Mouse (Mus musculus): ENCODE results near the gene Coro2b.
"Not testable (repeated sequence)": the region's sequence is repeated elsewhere in the genome, so short reads cannot be mapped to it uniquely, and the experiment has no call there.

Gene Coro2b

GRCm38 (mm10) chr9:62474206-62474605 is 62.6 kb downstream of the Coro2b start:
- DNase-seq (ENCODE audit: low spot score in 2 of 2): no peak

DNA sequence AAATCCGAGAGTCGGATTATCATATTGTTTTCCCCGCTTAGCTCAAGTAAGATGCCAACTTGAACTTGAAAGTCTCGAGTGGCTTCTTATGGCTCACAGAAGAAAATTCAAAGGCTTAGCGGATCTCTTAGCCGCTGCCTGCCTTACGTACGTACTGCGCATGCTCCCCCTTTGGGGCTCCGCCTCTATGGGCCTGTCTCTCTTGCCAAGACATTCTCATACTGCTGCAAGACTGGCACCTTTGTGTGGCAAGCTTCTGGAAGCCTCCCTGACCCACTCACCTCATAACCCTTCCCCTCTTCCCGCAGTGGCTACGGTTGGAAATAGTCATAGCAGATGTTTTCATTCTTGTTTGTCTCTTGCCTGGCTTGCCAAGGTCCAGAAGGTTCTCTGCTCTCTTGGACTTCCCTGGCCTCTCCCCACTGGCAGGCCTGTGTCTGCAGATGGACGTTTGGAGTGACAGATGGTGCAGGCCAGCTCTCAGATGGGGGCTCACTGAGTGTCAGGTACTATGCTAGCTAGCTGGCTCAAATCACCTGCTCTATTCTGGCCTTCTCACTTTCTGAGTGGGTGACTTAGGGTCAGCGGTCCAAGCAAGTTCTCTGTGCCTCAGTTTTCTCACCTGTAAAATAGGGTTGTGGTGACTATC is 65.2 kb downstream of the Coro2b start:
- peak in 1 of 2 experiments; percentile 24 for DNase-seq (ENCODE audit: low spot score in 2 of 2)

DNA sequence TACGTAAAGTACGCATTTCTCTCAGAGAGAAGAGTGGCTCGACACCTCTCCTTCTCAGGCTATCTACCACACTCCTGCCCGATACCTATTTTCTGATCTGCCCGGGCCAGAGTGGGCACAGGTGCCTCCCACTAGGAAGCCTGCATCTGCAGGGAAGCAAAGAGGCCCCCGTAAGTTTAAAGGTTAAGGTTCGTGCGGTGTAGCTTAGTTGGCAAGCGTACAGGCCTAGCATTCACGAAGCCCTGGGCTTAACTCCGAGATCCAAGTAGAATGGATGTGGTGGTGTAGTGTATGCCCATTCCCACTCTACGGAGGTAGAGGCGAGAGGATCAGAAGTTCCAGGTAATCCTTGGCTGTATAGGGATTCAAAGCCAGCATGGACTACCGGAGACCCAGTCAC is 65.8 kb downstream of the Coro2b start:
- no peak for DNase-seq (ENCODE audit: low spot score in 2 of 2)

GRCm38 (mm10) chr9:62470398-62470797 is 66.4 kb downstream of the Coro2b start:
- DNase-seq (ENCODE audit: low spot score in 2 of 2): peak; percentile 85 to 86

DNA sequence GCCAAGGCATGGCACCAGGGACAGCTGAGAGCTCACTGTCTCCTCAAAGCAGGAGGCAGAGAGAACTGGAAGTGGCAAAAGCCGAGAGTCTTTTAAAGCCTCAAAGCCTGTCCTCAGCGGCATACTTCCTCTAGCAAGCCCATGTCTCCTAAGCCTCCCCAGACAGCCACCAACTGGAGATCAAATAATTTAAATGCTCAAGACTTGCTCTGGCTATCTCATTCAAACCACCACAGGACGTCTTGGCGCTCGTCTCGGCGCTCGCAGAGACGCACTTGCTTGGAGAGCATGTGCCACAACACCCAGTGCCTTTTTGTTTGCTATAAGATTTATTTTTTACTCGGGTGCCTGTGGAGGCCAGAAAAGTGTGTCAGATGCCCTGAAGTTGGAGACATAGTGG is 67.1 kb downstream of the Coro2b start:
- peak in 1 of 2 experiments; percentile 31 for DNase-seq (ENCODE audit: low spot score in 2 of 2)

DNA sequence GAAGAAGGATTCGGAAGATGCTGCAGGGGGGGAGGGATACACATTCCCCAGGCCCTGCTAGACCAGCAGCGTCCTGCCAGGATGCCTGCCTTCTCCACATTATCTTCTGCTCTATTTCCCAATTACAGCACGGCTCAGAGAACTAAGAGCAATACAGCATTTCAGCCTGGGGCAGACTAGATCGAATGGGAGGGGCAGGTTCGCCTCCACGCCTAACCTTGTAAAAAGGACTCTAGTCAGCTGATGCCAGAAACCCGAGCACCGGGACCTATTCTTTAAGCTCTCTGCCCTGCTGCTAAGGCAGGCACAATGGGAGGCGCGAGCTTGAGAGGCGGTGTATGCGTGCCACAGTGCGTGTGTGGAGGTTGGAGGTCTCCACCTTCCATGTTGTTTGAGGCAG is 67.7 kb downstream of the Coro2b start:
- DNase-seq (ENCODE audit: low spot score in 2 of 2): peak; percentile 63 to 72

- no peak for DNase-seq (ENCODE audit: low spot score in 2 of 2)
These were observed 69.4 kb downstream of the Coro2b start for GRCm38 (mm10) chr9:62467413-62467784.

DNA sequence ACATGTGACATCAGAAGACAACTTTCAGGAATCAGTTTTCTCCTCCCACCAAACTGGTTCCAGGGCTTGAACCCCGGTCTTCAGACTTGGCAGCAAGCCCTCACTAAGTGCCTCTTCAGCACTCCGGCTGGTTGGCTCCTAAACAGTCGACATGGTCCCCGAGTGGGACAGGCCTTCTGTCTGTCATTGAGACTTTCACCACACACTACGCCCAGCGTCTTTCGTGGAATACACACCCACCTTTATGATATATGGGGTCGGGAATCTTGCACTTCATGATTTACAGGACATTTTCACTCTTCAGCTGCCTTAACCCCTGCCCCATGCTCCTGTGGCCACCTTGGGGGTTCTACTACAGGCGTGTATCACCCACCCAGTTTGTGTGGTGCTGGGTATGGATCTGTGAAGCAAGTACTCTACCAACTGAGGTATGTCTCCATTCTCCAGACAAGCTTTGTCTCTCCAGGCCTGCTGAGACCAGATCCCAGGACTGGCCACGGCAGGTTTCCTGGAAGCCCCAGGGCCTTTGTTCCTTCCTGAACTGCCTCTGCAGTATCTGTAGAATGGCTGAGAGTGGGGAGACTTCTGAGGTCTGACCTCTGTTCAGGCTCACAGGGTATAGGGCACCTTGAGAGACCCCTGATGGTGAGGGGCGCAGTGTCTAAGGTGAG is 70.0 kb downstream of the Coro2b start:
- peak in 1 of 2 experiments; percentile 24 for DNase-seq (ENCODE audit: low spot score in 2 of 2)

- DNase-seq (ENCODE audit: low spot score in 2 of 2): peak in 1 of 2 experiments; percentile 20
These were observed 70.8 kb downstream of the Coro2b start for GRCm38 (mm10) chr9:62466053-62466452.

GRCm38 (mm10) chr9:62464727-62465126 is 72.1 kb downstream of the Coro2b start:
- DNase-seq (ENCODE audit: low spot score in 2 of 2): no peak

GRCm38 (mm10) chr9:62461766-62462165 is 75.1 kb downstream of the Coro2b start:
- DNase-seq (ENCODE audit: low spot score in 2 of 2): no peak

GRCm38 (mm10) chr9:62461095-62461494 is 75.7 kb downstream of the Coro2b start:
- peak in 1 of 2 experiments; percentile 21 for DNase-seq (ENCODE audit: low spot score in 2 of 2)

DNA sequence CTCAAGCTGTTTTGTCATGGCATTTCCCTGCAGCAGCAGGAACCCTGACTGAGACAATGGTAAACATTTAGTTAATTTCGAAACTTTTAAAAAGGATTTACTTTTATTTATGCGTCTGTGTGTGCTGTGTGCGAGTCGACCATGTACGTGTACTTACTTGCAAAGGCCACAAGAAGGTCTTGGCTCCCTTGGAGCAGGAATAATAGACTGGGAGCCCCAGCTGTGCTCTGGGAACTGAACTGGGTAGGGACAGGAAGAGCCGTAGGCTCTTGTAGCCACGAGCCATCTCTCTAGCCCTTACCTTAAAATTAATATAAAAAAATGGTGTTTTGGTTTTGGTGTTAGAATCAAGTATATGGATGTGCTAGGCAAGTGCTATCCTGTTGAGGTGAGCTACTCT is 76.8 kb downstream of the Coro2b start:
- DNase-seq (ENCODE audit: low spot score in 2 of 2): no peak

- DNase-seq (ENCODE audit: low spot score in 2 of 2): no peak
These were observed 78.4 kb downstream of the Coro2b start for GRCm38 (mm10) chr9:62458457-62458856.

- peak; percentile 73 to 84 for DNase-seq (ENCODE audit: low spot score in 2 of 2)
These were observed 80.8 kb downstream of the Coro2b start for GRCm38 (mm10) chr9:62456015-62456414.

DNA sequence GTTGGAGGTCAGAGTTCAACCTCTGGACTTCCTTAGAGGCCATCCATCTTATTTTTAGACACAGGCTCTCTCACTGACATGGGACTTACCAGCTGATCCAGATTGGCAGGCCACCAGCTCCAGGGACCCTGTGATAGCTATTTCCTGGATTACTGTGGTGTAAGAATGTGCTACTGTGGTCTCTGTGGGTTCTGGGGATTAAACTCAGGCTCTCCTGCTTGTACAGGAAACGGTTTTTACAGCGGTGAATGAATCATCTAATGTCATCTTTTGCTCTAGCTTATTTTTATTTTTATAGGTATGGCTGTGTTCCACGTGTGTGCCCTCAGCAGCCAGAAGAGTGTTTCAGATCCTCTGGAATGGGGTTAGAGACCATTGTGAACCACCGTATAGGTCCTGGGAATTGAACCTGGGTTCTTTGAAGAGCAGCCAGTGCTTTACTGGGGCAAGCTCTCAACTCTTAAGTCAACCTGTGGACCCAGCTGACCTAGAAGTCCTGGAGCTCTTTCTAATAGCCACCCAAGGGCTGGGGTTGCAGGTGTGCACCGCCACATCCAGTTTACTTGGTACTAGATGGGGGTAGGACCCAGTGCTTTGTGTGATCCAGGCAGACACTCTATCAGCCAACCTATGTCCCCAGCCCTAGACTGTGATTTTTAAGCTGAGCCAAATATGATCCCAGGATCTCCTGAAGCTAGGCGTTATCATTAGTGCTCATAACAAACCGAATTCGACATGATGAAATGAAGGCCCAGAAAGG is 81.5 kb downstream of the Coro2b start:
- peak in 1 of 2 experiments; percentile 33 for DNase-seq (ENCODE audit: low spot score in 2 of 2)

DNA sequence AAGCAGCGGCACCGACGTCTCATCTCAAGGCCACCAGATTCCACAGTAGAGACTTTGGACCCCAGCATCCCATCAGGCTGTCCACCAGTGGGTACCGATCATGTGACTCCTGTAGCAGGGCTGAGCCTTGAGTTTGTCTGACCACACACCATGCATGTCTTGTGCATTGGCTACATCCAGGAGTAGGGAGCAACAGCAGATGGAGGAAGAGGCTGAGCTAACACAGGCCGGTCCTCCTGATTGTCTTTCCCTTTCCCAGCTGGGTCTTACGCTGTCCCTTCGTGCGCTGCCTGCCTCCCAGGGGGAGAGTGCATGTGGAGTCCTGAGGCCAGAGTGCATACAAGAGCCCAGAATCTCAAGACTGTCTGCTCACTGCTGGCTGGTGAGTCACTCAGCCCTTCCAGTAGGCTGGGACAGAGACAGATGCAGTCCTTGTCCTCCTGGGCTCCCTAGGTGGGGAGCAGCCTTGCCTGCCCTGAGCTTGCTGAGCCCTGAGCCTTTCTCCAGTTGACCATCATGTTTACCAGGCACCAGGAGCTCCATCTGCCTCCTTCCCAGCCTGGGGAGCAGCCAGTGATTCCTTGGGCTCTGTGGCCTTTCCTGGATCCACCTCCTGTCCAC is 84.4 kb downstream of the Coro2b start:
- no peak for DNase-seq (ENCODE audit: low spot score in 2 of 2)

- peak in 1 of 2 experiments; percentile 24 for DNase-seq (ENCODE audit: low spot score in 2 of 2)
These were observed 85.1 kb downstream of the Coro2b start for GRCm38 (mm10) chr9:62451585-62452372.

GRCm38 (mm10) chr9:62450862-62451261 is 86.0 kb downstream of the Coro2b start:
- no peak for DNase-seq (ENCODE audit: low spot score in 2 of 2)

- no peak for DNase-seq (ENCODE audit: low spot score in 2 of 2)
These were observed 86.5 kb downstream of the Coro2b start for GRCm38 (mm10) chr9:62450355-62450754.

- not testable (repeated sequence) for DNase-seq (ENCODE audit: low spot score in 2 of 2)
These were observed 89.5 kb downstream of the Coro2b start for GRCm38 (mm10) chr9:62447337-62447736.

DNA sequence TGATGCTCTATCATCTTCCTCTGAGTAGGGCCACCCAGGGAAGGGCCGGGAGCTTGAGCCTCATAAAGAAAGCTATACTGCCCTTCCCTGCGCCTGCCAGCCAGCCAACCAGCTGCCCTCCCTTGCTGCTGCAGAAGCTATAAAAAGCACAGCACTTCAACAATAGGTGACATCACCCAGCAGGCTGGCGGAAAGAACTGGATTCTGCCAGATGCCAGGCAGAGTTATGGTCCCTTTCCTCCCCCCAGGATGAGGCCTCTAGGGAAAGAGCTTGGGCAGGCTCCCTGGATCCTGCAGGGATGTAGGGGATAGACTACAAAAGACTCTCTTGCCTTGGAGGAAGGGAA is 98.1 kb downstream of the Coro2b start:
- peak; percentile 73 to 84 for DNase-seq (ENCODE audit: low spot score in 2 of 2)
